Mouse (Mus musculus): Measurements from ENCODE around the gene Atp13a3.
"Not testable (repeated sequence)": the region's sequence is repeated elsewhere in the genome, so short reads cannot be mapped to it uniquely, and the experiment has no call there.

Gene Atp13a3

GRCm38 (mm10) chr16:30405925-30406670 is at the start of gene Atp13a3:
Gene Atp13a3, minus strand, starts transcription at chr16:30405975.
- DNase-seq (ENCODE audit: low read depth, low spot score) = no peak

DNA sequence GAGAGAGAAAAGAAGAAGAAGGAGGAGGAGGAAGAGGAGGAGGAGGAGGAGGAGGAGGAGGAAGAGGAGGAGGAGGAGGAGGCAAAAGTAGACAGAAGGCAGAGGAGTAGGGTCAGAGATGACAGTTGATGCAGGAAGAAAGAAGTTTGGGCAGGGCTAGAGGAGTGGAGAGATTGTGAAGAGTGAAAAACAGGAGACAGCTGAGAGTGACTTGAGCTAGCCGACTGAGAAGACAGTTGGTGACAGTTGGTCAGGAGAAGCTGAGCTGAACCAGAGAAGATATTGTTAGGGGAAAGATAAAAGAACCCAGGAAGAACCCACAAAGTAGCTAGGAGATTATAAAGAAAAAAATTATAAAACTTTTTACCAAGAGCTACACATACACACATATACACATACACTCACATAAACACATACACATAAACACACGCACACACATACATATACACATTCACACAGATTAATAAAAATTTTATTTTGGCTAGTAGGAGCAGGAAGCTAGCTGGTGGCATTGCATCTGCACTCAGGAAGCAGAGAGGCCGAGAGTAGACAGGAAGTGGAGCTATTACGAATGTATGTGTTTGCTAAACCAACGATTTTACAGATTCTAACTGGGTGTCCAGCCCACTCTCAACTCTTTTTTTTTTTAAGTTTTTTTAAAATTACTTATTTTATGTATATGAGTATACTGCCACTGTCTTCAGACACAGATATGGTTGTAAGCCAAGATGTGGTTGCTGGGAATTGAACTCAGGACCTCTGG is 47.6 kb upstream of the Atp13a3 start:
- DNase-seq (ENCODE audit: low read depth, low spot score) = no peak

GRCm38 (mm10) chr16:30451174-30451573 is 45.4 kb upstream of the Atp13a3 start:
- not testable (repeated sequence) for DNase-seq (ENCODE audit: low read depth, low spot score)

- DNase-seq (ENCODE audit: low read depth, low spot score) = no peak
These were observed 43.2 kb upstream of the Atp13a3 start for GRCm38 (mm10) chr16:30449017-30449416.

DNA sequence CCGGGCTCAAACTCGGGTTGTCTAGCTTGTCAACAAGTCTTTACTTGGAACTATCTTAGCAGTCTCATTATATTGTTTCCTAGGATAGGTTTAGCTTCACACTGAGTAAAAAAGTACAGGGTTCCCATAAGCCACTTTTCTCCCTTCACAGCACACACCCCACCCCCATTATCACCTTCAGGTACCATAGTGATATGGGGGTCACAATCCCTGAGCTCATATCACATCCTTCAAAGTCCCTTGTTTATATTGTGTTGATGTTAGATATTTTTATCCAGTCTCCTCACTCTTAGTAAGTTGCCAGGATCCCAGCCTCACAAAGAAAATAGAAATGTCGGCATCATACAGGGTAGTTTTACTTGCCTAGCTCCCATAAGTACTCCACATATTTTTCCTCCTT is 42.4 kb upstream of the Atp13a3 start:
- no peak for DNase-seq (ENCODE audit: low read depth, low spot score)

DNA sequence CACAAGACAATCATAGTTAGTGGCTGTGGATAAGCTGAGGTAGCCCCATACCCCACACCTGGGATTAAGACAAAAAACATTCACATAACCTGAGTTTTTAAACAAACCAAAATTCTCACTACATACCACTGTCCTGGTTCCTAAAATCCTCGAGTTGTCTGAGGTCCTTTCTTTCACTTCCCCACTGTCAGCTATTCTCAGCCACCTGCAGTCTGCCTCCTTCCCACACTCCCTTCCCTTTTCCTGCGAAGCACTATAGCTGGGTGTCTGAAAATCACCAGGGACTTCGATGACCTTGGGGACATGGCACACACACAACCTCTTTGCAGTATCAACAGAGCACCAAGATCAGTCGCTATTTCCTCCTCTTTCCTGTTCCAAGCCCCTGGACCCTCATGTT is 41.9 kb upstream of the Atp13a3 start:
- no peak for DNase-seq (ENCODE audit: low read depth, low spot score)

DNA sequence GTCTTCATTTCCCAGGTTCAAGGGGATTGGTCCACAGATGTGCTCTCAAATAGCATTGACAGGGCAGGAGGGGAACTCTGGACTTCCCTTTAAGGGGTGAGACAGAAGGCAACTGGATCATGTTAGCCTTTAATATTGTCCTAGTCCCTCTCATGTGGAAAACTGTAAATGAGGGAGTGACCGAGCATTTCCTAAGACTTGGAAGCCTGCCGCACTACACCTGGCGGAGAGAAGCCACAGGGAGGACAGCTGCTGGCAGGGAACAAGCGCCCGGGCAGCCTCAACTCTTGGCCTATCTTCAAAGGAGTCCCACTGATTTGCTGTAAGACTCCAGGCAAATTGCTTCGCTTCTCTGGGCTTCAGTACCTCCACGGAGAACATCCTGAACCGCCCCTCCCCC is 37.6 kb upstream of the Atp13a3 start:
- DNase-seq (ENCODE audit: low read depth, low spot score) = peak; percentile 21

- DNase-seq (ENCODE audit: low read depth, low spot score) = no peak
These were observed 36.7 kb upstream of the Atp13a3 start for GRCm38 (mm10) chr16:30442451-30442850.

- DNase-seq (ENCODE audit: low read depth, low spot score) = no peak
These were observed 35.6 kb upstream of the Atp13a3 start for GRCm38 (mm10) chr16:30441409-30441808.

DNA sequence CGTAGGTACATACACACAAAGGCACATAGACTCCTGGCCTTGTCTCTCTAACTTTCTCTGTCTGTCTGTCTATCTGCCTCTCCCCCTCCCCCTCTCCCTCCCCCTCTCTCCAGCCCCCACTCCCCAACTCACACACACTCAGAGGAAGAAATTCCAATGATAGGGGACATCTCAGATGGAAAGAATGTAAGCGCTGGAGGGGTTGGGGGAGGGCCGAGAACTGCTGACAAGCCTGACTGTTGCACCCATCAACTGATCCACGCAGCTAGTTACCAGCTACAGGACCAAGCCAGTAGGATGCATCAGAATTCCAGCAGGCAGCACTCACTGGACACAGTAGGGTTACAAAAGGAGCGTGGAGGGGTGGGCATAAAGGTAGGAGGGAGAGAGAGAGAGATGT is 34.1 kb upstream of the Atp13a3 start:
- DNase-seq (ENCODE audit: low read depth, low spot score) = peak; percentile 39

GRCm38 (mm10) chr16:30439411-30439810 is 33.6 kb upstream of the Atp13a3 start:
- no peak for DNase-seq (ENCODE audit: low read depth, low spot score)

DNA sequence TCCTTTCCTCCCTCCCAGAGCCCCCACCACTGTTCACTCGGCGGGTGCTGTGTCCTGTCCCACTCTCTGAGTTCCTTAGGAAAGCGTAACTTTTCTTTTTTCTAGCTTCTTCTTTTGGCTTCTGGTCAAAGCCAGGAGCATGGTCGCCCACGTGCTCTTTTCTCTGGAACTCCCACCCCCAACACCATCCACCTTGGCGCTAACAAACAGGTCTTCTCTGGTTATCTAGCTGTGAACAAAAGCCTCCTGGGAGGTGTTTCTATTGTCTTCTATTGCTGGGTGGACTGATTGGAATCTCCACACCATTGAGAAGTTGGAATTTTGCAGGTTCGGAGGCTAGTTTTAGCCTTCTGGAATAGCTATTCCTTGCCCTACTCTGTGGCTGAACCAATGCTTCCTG is 30.5 kb upstream of the Atp13a3 start:
- peak; percentile 54 for DNase-seq (ENCODE audit: low read depth, low spot score)

DNA sequence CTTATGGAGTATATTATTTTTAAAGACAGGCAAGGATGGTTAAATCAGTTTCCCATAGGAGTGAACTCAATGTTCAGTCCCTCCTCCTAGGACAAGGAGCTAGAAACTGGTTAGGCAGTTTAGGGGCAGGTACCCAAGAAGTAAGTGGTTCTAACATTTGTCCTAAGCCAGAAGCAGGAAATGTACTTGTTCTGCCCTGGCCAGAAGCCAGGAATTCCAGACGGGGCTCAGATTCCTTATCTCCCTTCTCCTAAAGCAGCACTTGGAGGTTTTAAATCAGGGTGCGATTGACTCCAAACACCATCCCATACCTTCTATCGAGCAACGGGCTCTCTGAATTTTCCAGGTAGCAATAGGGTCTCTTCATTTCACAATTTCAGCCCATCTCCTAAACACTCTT is 29.6 kb upstream of the Atp13a3 start:
- peak; percentile 20 for DNase-seq (ENCODE audit: low read depth, low spot score)

GRCm38 (mm10) chr16:30433148-30433547 is 27.4 kb upstream of the Atp13a3 start:
- DNase-seq (ENCODE audit: low read depth, low spot score) = no peak

- no peak for DNase-seq (ENCODE audit: low read depth, low spot score)
These were observed 26.3 kb upstream of the Atp13a3 start for GRCm38 (mm10) chr16:30432111-30432510.

GRCm38 (mm10) chr16:30430512-30431088 is 24.8 kb upstream of the Atp13a3 start:
- DNase-seq (ENCODE audit: low read depth, low spot score) = no peak

DNA sequence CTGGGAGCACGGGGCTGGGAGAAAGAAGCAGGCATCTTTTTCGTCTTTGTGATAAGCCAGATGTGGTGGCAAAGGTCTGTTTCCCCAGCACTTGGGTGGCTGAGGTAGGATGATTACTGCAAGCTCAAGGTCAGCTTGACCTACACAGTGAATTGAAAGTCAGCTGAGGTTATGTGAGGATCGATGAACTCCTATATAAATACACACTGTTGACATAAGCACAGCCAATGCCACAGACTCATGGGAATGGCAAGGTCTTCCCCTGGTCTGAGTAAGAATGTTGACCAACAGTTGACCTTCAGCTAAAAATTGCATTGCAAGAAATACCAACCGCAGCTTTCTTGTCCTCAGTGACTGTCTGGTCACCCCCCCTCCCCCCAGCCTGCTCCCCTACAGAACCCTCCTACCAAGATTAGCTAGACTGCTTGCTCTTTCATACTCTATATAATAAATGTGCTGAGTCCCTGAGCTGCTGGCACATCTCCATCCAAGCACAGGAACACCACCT is 23.0 kb upstream of the Atp13a3 start:
- no peak for DNase-seq (ENCODE audit: low read depth, low spot score)

DNA sequence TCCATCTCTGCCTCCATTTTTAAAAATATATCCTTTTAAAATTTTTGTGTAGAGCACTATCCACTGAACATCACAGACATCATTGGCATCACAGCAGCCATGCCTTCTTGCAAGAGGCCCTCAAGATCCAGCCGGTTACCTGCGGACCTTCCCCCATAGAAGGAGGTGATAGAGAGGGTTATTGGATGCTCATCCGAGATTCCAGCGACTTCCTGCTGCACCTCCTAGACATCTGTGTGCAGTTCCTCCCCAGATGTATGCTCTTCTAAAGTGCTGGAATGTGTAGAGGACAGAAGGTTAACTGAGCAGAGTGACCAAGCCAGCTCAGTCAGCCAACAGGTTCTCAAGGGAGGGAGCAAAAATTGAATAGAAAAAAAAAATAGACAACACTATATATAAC is 21.7 kb upstream of the Atp13a3 start:
- no peak for DNase-seq (ENCODE audit: low read depth, low spot score)

- DNase-seq (ENCODE audit: low read depth, low spot score) = no peak
These were observed 21.2 kb upstream of the Atp13a3 start for GRCm38 (mm10) chr16:30427003-30427402.

DNA sequence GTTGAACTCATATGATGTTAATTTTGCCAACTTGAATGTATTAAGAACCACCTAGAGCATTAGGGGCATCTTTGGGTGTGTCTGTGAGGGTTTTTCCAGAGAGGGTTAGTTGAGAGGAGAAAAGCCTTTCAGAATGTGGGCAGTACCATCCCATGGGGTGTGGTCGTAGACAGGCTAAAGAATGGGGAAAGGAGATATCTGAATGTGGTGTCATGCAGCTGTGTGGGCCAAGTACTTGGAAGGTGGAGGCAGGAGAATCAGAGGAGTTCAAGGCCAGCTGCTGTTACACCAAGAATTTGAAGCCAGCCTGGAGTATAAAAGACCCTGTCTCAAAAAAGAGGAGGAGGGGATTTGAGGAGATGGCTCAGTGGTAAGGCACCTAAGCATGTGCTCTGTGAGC is 20.2 kb upstream of the Atp13a3 start:
- peak; percentile 18 for DNase-seq (ENCODE audit: low read depth, low spot score)

- DNase-seq (ENCODE audit: low read depth, low spot score) = no peak
These were observed 18.3 kb upstream of the Atp13a3 start for GRCm38 (mm10) chr16:30424053-30424452.

DNA sequence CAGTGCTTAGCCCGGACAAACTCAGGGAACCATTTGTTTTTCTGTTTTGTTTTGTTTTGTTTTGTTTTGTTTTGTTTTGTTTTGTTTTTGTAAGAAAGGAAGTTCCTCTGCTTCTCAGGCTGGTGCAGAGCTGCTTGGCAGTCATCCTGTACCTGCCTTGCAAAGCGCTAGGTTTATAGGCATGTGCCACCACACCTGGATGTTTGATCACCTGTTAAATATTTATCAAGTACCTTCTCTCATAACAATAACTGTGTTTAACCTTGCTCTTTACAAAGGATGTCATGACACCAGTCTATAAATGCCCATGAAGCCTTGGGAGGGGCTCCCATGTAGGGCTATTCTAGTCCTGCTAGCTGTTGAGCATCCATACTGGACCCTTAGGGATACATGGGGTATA is 10.9 kb upstream of the Atp13a3 start:
- DNase-seq (ENCODE audit: low read depth, low spot score) = no peak

GRCm38 (mm10) chr16:30416284-30416683 is 10.5 kb upstream of the Atp13a3 start:
- DNase-seq (ENCODE audit: low read depth, low spot score) = no peak

Measured in R1 (cell line).